Mouse (Mus musculus) CH12F3 (cell line): ENCODE data around the gene Neurl1b.

Experiments
- in situ Hi-C: fragments of 300-500 bp; cut with MboI; formaldehyde crosslinking; loops from 2 replicates; pipeline ENCODE4 v1.14.3; 2020; ENCODE audit warnings: low sequenced_read_pairs

Gene Neurl1b

GRCm38 (mm10) chr17:26414523-26415354, at the start of gene Neurl1b:
TSS of gene Neurl1b (plus strand) at chr17:26414829.
- in situ Hi-C loops = no loop called here

DNA sequence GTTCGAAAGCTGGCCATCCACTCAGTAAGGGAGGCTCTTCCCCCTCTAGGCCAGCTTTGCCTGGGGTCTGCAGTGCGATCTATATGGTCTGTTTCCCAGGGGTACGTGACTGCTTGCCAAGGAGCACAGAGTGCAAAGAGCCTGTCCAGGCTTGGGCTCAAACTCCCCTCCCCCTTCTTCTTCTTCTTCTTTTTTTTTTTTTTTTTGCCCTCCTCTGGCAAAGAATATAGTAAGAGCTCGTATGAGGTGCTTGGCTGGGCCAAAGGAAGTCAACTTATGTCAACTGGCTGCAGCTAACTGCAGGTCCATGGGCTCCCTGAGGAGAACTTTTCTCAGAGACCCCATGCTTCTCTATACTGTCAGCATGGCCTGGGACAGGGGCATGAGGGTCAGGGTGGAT, 47.8 kb upstream of the Neurl1b start:
- in situ Hi-C loops = no loop called here

DNA sequence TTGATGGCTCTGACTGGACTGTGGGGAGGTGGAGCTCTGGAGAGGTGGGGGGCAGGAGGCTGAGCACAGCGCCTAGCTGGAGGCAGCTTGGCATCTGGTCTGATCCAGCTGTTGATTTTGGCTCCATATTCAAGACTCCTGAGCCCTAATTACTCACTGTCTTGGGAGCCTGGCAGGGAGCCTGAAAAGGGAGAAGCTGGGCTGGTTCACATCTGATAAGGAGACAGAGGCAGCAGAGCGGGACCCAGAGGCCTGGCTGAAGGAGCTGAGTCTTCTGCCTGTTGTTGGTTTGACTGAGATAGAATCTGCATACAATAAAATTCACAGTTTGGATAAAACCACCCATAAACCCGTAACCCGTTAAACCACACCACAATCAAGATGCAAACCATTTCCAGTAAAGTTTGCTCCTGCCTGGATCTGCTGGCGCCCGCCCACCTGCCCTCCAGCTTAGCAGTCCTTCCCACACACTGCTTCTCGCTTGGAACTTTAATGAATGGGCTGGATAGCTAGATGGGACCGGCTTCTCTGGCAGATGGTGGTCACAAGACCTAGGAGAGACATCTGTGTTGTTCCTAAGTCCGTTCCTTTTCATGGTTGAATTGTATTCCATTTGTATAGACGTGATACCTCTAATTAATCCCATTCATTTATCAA, 46.2 kb upstream of the Neurl1b start:
- in situ Hi-C loops = no loop called here

DNA sequence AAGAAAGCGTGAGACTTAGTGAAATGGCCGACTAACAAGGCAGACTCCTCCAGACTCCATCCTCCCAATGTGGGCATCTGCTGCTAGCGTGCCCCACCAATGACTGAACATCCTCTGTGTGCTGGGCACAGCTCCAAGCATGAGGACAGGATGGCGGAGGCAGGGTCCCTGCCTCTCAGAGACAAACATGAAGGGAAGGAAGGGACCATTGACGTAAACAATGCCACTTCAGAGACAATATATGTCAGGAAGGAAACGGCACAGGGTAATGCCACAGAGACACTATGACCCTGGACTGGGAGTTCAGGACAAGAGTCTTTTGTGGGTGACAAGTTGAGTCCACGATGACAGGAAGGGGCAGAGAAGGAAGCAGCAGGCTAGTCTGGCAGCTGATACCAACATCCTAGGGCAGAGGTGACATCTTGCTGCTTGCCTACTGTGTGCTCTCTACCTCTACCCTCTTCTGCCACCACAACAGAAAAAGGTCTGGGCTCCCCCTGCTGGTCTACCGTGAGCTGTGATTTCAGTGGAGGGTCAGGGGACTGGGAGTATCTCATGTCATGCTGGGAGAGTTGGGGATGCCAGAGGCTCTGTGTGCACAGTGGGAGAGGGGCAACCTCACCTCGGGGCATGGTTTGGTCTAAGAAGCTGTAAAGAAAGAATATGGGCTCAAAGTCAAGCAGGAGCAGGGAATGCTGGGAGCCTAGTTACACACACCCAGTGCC, 43.9 kb upstream of the Neurl1b start:
- in situ Hi-C loops = no loop called here

- in situ Hi-C loops = no loop called here
These were observed 43.4 kb upstream of the Neurl1b start for GRCm38 (mm10) chr17:26371246-26371535.

GRCm38 (mm10) chr17:26373211-26373610, 41.4 kb upstream of the Neurl1b start:
- in situ Hi-C loops = no loop called here

DNA sequence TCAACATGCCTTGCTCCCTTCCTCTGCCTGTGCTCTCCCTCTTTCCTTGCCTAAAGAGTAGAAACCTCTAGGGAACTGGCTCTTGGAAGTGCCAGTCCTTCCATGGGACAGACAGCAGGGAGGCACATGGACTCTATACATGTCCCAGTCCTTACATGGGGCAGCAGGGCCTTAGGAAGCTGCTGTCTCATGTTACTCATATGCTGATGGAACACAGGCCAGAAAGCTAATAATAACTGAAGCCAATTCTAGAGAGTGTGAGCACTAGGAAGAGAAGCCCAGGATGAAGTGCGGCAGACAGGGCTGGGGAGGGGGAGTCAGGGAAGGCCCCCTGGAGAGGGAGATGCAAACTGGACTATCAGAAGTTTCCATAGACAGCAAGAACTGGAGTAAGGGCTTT, 38.2 kb upstream of the Neurl1b start:
- in situ Hi-C loops = no loop called here

DNA sequence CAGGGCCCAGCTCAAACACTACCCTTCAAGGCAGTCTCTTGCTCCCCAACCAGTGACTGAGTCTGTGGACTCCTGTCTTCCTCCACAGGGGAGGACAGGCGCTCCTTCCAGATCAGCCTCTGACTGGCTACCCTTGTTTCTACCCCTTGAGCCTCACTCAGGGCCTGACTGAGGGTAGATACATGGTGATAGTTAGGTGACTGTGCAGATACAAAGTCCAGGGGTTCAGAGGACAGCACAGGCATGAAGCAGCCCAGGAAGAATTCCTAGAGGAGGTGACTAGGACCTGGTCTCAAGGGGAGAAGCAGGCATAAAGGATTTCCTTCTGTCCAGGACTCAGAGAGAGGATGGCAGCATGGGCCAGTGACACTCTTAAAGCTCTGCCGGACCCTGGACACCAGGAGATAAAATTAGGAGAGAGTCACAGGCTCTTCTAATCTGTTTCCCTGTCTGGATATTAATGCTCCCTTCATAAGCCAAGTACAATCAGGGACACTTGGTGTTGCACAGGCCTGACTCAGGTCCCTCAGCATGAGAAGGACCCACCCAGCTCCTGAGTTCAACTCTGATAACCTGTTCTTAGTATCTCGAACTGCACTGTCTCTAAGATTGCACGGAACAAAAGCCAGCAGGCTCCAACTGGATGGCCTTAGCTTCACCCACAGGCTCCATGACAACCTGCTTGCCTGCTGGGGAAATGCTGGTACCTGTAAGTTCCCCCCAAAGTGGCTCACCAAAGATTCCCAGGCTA, 37.5 kb upstream of the Neurl1b start:
- in situ Hi-C loops = no loop called here

DNA sequence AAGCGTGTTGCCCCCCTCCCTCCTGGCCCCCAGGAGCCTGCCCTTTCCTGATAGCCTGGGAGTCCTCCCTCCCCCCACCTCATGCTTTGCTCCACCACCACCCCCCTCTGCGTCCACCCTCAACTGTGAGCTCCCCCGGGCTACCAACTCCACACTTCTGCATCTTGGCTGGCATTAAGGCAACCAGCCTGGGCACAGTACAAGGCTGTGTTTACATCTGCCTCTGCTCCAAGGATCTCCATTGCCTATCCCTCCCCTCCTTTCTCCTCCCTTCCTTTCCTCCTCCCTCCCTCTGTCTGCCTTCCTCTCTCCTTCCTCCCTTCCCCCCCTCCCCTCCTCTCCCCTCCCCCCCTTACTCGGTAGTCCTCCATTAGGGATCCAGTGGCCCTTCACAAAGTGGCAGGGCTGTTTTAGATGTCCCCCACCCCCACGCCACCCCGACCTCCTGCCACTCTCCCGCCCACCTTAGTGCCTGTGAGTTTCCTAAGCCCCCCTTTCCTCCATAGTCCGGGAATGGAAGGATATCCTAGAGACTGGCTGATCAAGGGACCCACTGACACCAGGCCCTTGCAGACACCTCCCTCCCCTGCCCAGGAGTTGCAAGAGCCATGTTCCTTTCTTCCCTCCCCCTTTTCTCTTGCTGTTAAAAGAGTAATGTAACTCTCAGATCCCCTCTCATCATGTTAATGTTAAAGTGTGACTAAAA, 34.2 kb upstream of the Neurl1b start:
- in situ Hi-C loops = no loop called here

GRCm38 (mm10) chr17:26380986-26381446, 33.6 kb upstream of the Neurl1b start:
- in situ Hi-C loops = no loop called here

DNA sequence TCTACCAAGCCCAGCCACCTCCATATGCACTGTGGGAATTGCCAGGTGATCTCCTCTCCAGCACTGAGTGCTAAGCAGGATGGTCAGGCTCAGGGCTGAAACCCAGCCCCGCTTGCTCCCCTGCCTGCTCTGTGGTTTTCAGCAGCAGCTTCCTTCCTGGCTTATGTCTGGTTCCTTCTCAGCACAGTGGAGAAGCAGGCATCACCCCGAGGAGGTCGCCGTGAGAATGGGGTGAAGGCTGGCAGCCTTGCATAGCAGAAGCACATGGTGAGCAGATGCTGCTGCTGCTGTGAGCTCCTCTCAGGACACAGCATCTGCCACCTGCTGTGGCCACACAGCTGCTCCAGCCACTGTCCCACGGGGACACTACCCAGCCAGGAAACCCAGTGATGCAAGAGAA, 33.0 kb upstream of the Neurl1b start:
- in situ Hi-C loops = no loop called here

DNA sequence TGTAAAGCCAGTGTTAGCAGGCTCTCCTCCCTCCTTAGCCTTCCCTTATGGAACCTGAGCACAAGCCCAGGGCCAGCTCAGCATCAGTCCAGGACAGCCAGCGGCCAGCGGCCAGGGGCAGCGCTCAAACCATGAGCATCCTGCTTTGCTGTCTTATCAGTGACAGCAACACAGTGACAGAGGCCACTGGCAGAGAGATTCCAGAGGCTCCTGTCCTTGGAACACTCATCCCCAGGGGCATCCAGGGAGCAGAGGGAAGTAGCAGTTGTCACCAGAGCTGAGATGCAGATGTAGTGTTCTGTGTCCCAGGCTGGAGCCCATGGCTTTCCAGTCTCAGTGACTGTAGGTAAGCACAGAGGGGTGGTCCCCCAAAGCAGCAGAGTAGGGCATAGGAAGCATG, 32.5 kb upstream of the Neurl1b start:
- in situ Hi-C loops = no loop called here

DNA sequence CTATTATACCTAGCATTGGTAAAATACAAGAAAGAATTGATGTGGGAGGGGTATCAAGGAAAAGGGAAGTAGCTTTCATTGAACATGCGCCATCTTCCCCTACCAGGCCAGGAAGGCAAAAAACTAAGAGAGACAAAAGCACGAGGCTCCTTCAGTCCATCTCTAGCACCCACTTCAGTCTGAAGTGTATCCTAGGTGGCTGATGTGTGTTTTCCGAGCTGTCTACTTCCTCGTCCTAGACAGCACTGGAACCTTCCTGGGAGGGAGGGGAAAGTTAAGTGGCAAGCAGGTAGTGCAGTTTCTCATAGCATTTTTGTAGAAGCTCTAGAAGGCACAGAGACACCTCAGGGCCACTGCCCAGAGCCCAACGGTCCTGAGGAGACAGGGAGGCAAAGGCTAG, 31.9 kb upstream of the Neurl1b start:
- in situ Hi-C loops = no loop called here

GRCm38 (mm10) chr17:26384111-26384510, 30.5 kb upstream of the Neurl1b start:
- in situ Hi-C loops = no loop called here

- in situ Hi-C loops = no loop called here
These were observed 29.1 kb upstream of the Neurl1b start for GRCm38 (mm10) chr17:26385252-26386130.

DNA sequence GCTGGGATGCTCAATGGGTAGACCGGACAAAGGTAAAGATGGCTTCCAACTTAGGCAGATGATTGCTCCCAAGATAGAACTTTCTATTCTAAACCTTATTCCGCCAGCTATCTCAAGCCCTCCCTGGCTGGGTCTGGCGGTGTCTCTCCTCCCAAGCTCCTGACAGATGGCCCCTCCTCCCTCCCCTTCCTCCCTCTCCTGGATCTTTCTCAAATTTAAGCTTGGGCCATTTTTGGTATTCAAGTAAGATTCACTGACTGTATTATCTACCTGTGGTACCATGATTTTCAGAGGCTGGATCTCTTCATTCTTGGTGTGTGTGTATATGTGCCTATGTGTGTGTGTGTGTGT, 28.5 kb upstream of the Neurl1b start:
- in situ Hi-C loops = no loop called here

DNA sequence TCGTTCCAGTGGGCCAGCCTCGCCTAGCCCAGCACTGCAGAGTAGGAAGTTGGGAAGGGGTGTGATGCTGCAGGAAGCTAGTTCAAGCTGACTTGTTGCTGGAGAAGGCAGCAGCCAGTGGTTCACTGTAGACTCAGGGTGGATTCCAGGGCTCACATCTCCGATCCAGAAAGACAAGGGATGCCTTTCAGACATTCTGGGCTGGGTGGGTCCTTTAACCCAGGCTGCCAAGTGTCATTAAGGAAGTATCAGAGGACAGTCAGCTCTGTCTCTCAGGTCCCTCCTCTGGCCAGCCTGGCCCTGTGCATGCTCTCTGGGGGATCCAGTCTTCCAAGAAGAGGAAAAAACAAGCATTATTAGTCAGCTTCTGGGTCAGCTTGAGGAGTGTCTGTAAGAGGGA, 26.5 kb upstream of the Neurl1b start:
- in situ Hi-C loops = no loop called here

GRCm38 (mm10) chr17:26389241-26389640, 25.4 kb upstream of the Neurl1b start:
- in situ Hi-C loops = no loop called here

DNA sequence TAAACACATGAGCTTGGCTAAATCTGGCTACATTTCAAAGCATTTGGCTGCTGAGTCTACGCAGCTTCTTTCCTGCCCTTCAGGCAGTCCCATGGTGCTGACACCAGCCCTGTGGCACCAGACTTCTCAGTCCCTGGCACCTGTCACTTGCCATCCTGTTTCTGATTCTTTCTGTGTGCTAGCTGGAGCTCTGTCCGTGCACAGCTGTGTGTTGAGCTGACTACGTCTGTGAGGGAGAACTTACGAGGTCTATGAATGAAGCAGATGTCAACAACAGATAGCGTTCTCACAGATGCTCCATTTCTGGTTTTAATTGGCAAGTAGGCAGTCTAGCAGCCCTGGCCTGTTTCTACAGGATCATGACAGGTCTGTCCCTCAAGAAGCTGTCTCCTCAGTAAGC, 24.0 kb upstream of the Neurl1b start:
- in situ Hi-C loops = no loop called here

DNA sequence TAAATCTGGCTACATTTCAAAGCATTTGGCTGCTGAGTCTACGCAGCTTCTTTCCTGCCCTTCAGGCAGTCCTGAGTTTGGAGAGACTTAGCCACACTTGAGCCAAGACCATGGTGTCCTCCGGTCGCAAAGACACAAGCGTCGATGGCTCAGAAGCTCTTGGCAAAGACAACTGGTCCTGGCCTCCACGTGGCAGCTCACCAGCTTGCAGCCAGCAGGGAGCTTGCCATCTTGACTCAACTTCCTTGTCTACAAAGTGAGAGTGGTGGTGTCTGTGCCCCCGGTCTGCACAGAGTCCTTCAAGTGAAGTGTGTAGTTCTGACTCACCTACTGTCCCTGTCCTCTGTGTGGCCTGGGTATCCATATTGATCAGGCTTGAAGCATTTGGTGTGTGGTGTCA, 22.3 kb upstream of the Neurl1b start:
- in situ Hi-C loops = no loop called here
